27 mouse cellular contexts compared by ENCODE assay signal in the genomic region with DNA sequence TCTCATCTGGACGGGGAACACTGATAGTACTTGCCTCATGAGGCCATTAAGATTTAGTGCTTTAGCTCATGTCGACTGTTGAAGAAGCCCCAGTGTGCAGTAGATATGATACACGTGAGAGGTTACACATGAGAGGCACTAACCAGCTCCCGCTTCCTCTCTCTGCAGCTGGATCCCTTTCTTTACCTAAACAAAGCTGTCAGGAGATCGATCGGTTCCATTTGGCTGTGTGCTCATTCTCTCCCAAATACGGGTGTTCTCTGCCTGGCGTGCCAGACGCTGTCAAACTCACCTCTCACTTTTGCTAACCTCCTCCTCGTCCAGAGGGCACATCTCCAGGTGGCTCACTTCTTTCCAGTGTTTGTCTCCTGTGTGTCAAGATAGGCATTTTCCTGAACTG.
DNase-seq lines count a peak whose midpoint lies in the region; ATAC-seq and TF ChIP-seq lines count a peak whose summit lies in the region.
"Had no signal": no experiment of that assay in that cellular context is flagged by ENCODE, and none has a peak within 500 bp of the region (broad histone marks: within the 10 kb centered on the region; RNA-seq: fewer than 3 reads in every experiment).

No protein-coding gene starts in this region.

- no peaks in the 10 kb centered on the region for H3K4me1 ChIP-seq in kidney, postnatal 0 days (replicated peaks; ENCODE audit: insufficient read depth, low read length)
- no peaks in the 10 kb centered on the region for H3K4me1 ChIP-seq in lung, embryonic 16.5 days (replicated peaks; ENCODE audit: control insufficient read depth, insufficient read depth, low read length)
- no peaks in the 10 kb centered on the region for H3K4me1 ChIP-seq in lung, adult 2 months (ENCODE audit: control insufficient read depth, insufficient read depth, low read length)
- H3K4me1 ChIP-seq in stomach, embryonic 16.5 days (ENCODE audit: control insufficient read depth, insufficient read depth, low read length) = peaks cover 7% of the 10 kb centered on the region; the same call in 1 of the 2 replicates
- H3K4me1 ChIP-seq in midbrain, embryonic 10.5 days = peaks cover 8% of the 10 kb centered on the region
- H3K4me1 ChIP-seq: embryonic facial prominence, embryonic 15.5 days; midbrain, embryonic 12.5 days had no signal

- H3K9me3 ChIP-seq in kidney, postnatal 0 days (replicated peaks; ENCODE audit: low read length) = no peaks in the 10 kb centered on the region
- no peaks in the 10 kb centered on the region for H3K9me3 ChIP-seq in lung, embryonic 16.5 days (ENCODE audit: control insufficient read depth, low read length)
- no peaks in the 10 kb centered on the region for H3K9me3 ChIP-seq in stomach, embryonic 16.5 days (replicated peaks; ENCODE audit: control insufficient read depth, low read length)
- no peaks in the 10 kb centered on the region for H3K9me3 ChIP-seq in midbrain, embryonic 10.5 days (replicated peaks)
- H3K9me3 ChIP-seq: embryonic facial prominence, embryonic 10.5 days; embryonic facial prominence, embryonic 15.5 days; forebrain, embryonic 12.5 days; hindbrain, embryonic 12.5 days; midbrain, embryonic 12.5 days had no signal

- WGBS in kidney, postnatal 0 days = 16% methylated on average over 10 of the region's 10 CpGs
- 29% methylated on average over 10 of the region's 10 CpGs for whole genome bisulfite sequencing in lung, embryonic 16.5 days
- WGBS in lung, adult 2 months = 33% methylated on average over 10 of the region's 10 CpGs
- WGBS in stomach, embryonic 16.5 days = 30% methylated on average over 10 of the region's 10 CpGs
- WGBS in midbrain, embryonic 10.5 days = 82% methylated on average over 10 of the region's 10 CpGs

- no peak overlapping the region for H3K4me3 ChIP-seq in kidney, postnatal 0 days (replicated peaks; ENCODE audit: low read depth, low read length)
- H3K4me3 ChIP-seq in lung, embryonic 16.5 days (ENCODE audit: low read length) = no peak overlapping the region
- H3K4me3 ChIP-seq in lung, adult 2 months (replicated peaks; ENCODE audit: extremely low read depth, low read depth, low read length) = no peak overlapping the region
- no peak overlapping the region for H3K4me3 ChIP-seq in stomach, embryonic 16.5 days (replicated peaks; ENCODE audit: low read length)
- H3K4me3 ChIP-seq in midbrain, embryonic 10.5 days = no peak overlapping the region
- H3K4me3 ChIP-seq: embryonic facial prominence, embryonic 10.5 days; embryonic facial prominence, embryonic 15.5 days; forebrain, embryonic 12.5 days; hindbrain, embryonic 12.5 days; midbrain, embryonic 12.5 days had no signal

- no peak overlapping the region for H3K27ac ChIP-seq in kidney, postnatal 0 days
- H3K27ac ChIP-seq in lung, embryonic 16.5 days (ENCODE audit: low read length) = no peak overlapping the region
- no peak overlapping the region for H3K27ac ChIP-seq in stomach, embryonic 16.5 days (ENCODE audit: low read length)
- no peak overlapping the region for H3K27ac ChIP-seq in midbrain, embryonic 10.5 days (replicated peaks)
- H3K27ac ChIP-seq: embryonic facial prominence, embryonic 10.5 days; embryonic facial prominence, embryonic 15.5 days; forebrain, embryonic 12.5 days; hindbrain, embryonic 12.5 days; hindbrain, postnatal 0 days; midbrain, embryonic 12.5 days had no signal

- H3K36me3 ChIP-seq in kidney, postnatal 0 days (ENCODE audit: insufficient read depth, low read length) = no peaks in the 10 kb centered on the region
- no peaks in the 10 kb centered on the region for H3K36me3 ChIP-seq in lung, embryonic 16.5 days (ENCODE audit: control insufficient read depth, insufficient read depth, low read length)
- H3K36me3 ChIP-seq in stomach, embryonic 16.5 days (ENCODE audit: control insufficient read depth, insufficient read depth, low read length) = no peaks in the 10 kb centered on the region
- no peaks in the 10 kb centered on the region for H3K36me3 ChIP-seq in midbrain, embryonic 10.5 days
- H3K36me3 ChIP-seq: embryonic facial prominence, embryonic 10.5 days; embryonic facial prominence, embryonic 15.5 days; forebrain, embryonic 12.5 days; hindbrain, embryonic 12.5 days; midbrain, embryonic 12.5 days had no signal

- H3K9ac ChIP-seq in kidney, postnatal 0 days (ENCODE audit: low read depth, low read length) = no peak overlapping the region
- H3K9ac ChIP-seq in lung, embryonic 16.5 days (ENCODE audit: low read length) = no peak overlapping the region
- H3K9ac ChIP-seq in stomach, embryonic 16.5 days (ENCODE audit: low read length) = no peak overlapping the region
- H3K9ac ChIP-seq: embryonic facial prominence, embryonic 15.5 days; forebrain, embryonic 12.5 days; forebrain, postnatal 0 days; hindbrain, embryonic 12.5 days; midbrain, embryonic 12.5 days had no signal

- no peaks in the 10 kb centered on the region for H3K27me3 ChIP-seq in kidney, postnatal 0 days (ENCODE audit: insufficient read depth, low read length)
- H3K27me3 ChIP-seq in lung, embryonic 16.5 days (ENCODE audit: control insufficient read depth, insufficient read depth, low read depth, low read length) = no peaks in the 10 kb centered on the region
- no peaks in the 10 kb centered on the region for H3K27me3 ChIP-seq in stomach, embryonic 16.5 days (ENCODE audit: control insufficient read depth, insufficient read depth, low read length)
- no peaks in the 10 kb centered on the region for H3K27me3 ChIP-seq in midbrain, embryonic 10.5 days (ENCODE audit: low read depth, poor library complexity, severe bottlenecking)
- H3K27me3 ChIP-seq: CH12.LX; embryonic facial prominence, embryonic 15.5 days; forebrain, embryonic 12.5 days; hindbrain, embryonic 12.5 days; midbrain, embryonic 12.5 days had no signal

- no peak overlapping the region for H3K4me2 ChIP-seq in kidney, postnatal 0 days (ENCODE audit: low read length)
- H3K4me2 ChIP-seq in lung, embryonic 16.5 days (ENCODE audit: low read depth, low read length) = peak overlapping the region; percentile 5; the same call in 1 of the 2 replicates
- no peak overlapping the region for H3K4me2 ChIP-seq in stomach, embryonic 16.5 days (ENCODE audit: low read depth, low read length)
- H3K4me2 ChIP-seq: embryonic facial prominence, embryonic 15.5 days; forebrain, embryonic 12.5 days; heart, embryonic 11.5 days; hindbrain, embryonic 12.5 days; midbrain, embryonic 12.5 days had no signal

- no peak for DNase-seq in frontal cortex, postnatal 36 days (ENCODE audit: low spot score in 2 of 2)
- peak; percentile 8 for DNase-seq in kidney, postnatal 0 days (ENCODE audit: low spot score)
- DNase-seq in kidney, postnatal 10 days = no peak
- no peak for DNase-seq in lung, adult 2 months
- DNase-seq in midbrain, embryonic 10.5 days (ENCODE audit: low spot score) = no peak
- DNase-seq: adrenal gland, adult 8-10 months; cerebellum, adult 8-10 months; cerebellum, postnatal 25 days; forebrain, postnatal 0 days; gastrocnemius, postnatal 14 days; layer of hippocampus, adult 9-11 months; liver; retina, postnatal 1 day; right cerebral cortex, postnatal 25 days had no signal

- peak; percentile 49; the same call in 1 of the 2 replicates for ATAC-seq in frontal cortex, adult (ENCODE audit: low TSS enrichment)
- no peak for ATAC-seq in kidney, postnatal 0 days (replicated peaks; ENCODE audit: low FRiP score, low read depth)
- ATAC-seq in lung, embryonic 16.5 days (ENCODE audit: low read depth) = peak; percentile 17; the same call in 1 of the 2 replicates
- ATAC-seq in stomach, embryonic 16.5 days (ENCODE audit: insufficient read depth, low FRiP score) = peak; percentile 76; the same call in 1 of the 2 replicates
- ATAC-seq: activated CD4-positive, CD25-positive, alpha-beta regulatory T cell, adult 4 months; forebrain, postnatal 0 days; hindbrain, postnatal 0 days; intestine, embryonic 16.5 days had no signal

- no peak for TF ChIP-seq POLR2A in lung, adult 2 months (IDR thresholded peaks at IDR 0.05; ENCODE audit: borderline replicate concordance, extremely low read depth, low read depth, low read length)

- no peak for TF ChIP-seq CTCF in kidney, postnatal 0 days (IDR thresholded peaks at IDR 0.05; ENCODE audit: low read depth)
- no peak for TF ChIP-seq CTCF in lung, adult 2 months (IDR thresholded peaks at IDR 0.05; ENCODE audit: insufficient read depth, low read length)
